Mouse (Mus musculus) CH12.LX (cell line): ENCODE data around the gene Dkk3.

Source experiments
- EP300 ChIP-seq: IDR thresholded peaks from 2 replicates; pipeline ENCODE4 v1.6.1; 2011; ENCODE audit warnings: low read length, improper control_type of control experiment
- IRF4 ChIP-seq: IDR thresholded peaks from 2 replicates; pipeline ENCODE4 v1.6.1; 2014; ENCODE audit warnings: low read depth, mild to moderate bottlenecking, inconsistent platforms, low read length, improper control_type of control experiment
- TCF12 ChIP-seq: IDR thresholded peaks from 2 replicates; pipeline ENCODE4 v1.6.1; 2014; ENCODE audit warnings: low read depth, mild to moderate bottlenecking, inconsistent platforms, low read length, improper control_type of control experiment
- ZMIZ1 ChIP-seq: IDR thresholded peaks from 2 replicates; pipeline ENCODE4 v1.6.1; 2012; ENCODE audit warnings: low read depth, mild to moderate bottlenecking, inconsistent platforms, low read length, improper control_type of control experiment

DNA sequence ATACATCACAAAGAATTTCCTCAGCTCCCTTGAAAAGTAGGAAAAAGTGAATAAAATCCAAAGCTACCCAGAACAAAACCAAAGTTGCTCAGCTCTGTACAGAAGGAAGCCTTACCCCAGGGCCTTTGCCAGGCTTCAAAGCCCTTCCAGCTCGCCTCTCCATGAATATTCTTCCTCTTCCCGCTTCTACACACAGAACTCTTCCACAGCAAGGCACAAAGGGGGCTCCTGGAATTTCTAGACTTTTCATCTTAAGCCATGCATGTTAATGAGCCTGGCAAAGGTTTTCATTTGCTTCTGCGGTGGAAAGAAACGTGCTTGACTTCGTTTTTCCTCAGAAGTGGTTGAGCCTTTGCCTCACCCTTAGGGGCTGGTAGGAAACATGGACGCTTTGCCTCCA lies 26.9 kb downstream of the Dkk3 start:
- no peak for TF ChIP-seq IRF4
- no peak for TF ChIP-seq ZMIZ1
- no peak for TF ChIP-seq EP300
- TF ChIP-seq TCF12: no peak
